Mouse (Mus musculus) spleen, adult 2 months (tissue): ENCODE measurements at regions not wholly inside any gene's neighbourhood (a gene's known extent, or its start where the extent isn't known, plus 50 kb on each side); places are given as distances from the start of the nearest gene placed in this dataset.

Experiments
- CTCF ChIP-seq: fragments of 200-500 bp; IDR thresholded peaks from 2 replicates; pipeline ENCODE4 v1.5.1; 2011; ENCODE audit warnings: mild to moderate bottlenecking, inconsistent platforms; ENCODE audit not compliant: insufficient read depth, insufficient read length, insufficient replicate concordance; ENCODE audit errors: extremely low read depth
- POLR2A ChIP-seq: fragments of 200-500 bp; IDR thresholded peaks from 2 replicates; pipeline ENCODE4 v1.6.1; 2011; ENCODE audit warnings: low read depth, low read length, inconsistent platforms

- TF ChIP-seq CTCF (no peak), POLR2A (no peak)
These were observed 2232.0 kb downstream of the 4930444P10Rik start for GRCm38 (mm10) chr1:13861070-13861511.
